Mouse (Mus musculus): ENCODE data around the gene Ikzf1. TPM values are rescaled to one million over a fixed set of nuclear protein-coding genes. Genes with fewer than 3 reads are reported as not detected.

Ikzf1 gene
- total and polyA plus RNA-seq, 2 experiments from 2014 or later = 0.19 to 1.0 TPM

- TF ChIP-seq EP300 (IDR thresholded peaks at IDR 0.05; ENCODE audit: low read depth) (no peak), CTCF (IDR thresholded peaks at IDR 0.05; ENCODE audit: low read depth) (no peak)
These were observed 8.6 kb upstream of the Ikzf1 start for GRCm38 (mm10) chr11:11676068-11676741.

GRCm38 (mm10) chr11:11677165-11677564 is 7.6 kb upstream of the Ikzf1 start:
- TF ChIP-seq CTCF (IDR thresholded peaks at IDR 0.05; ENCODE audit: low read depth) (no peak), EP300 (IDR thresholded peaks at IDR 0.05; ENCODE audit: low read depth) (no peak)
- DNase-seq (ENCODE audit: low spot score) = no peak
- Histone ChIP-seq H3K4me1 (ENCODE audit: control insufficient read depth, insufficient read depth) (no peaks in the 10 kb centered on the region), H3K9ac (replicated peaks; ENCODE audit: low read depth, low read length) (no peak overlapping the region), H3K4me3 (ENCODE audit: low read depth, low read length) (no peak overlapping the region), H3K27ac (ENCODE audit: low read depth) (no peak overlapping the region), H3K9me3 (replicated peaks; ENCODE audit: control insufficient read depth, low read length) (no peaks in the 10 kb centered on the region), H3K27me3 (ENCODE audit: control insufficient read depth, insufficient read depth, low read length) (0 out of 2 replicates have a peak, but pooled peaks cover 5% of the 10 kb centered on the region), H3K36me3 (replicated peaks; ENCODE audit: control insufficient read depth, insufficient read depth, low read length) (no peaks in the 10 kb centered on the region), H3K4me2 (ENCODE audit: low read depth, low read length) (no peak overlapping the region)
- WGBS = 76% methylated on average over 7 of the region's 7 CpGs
- ATAC-seq (ENCODE audit: insufficient read depth, low read depth) = no peak

More at GRCm38 (mm10) chr11:11676068-11676741, 8.6 kb upstream of the Ikzf1 start:
- no peak overlapping the region for H3K27ac ChIP-seq (ENCODE audit: low read depth)
- H3K4me2 ChIP-seq (ENCODE audit: low read depth, low read length) = no peak overlapping the region
- H3K9me3 ChIP-seq (replicated peaks; ENCODE audit: control insufficient read depth, low read length) = no peaks in the 10 kb centered on the region
- no peak overlapping the region for H3K4me3 ChIP-seq (ENCODE audit: low read depth, low read length)
- ATAC-seq (ENCODE audit: insufficient read depth, low read depth) (no peak), DNase-seq (ENCODE audit: low spot score) (no peak)
- no peaks in the 10 kb centered on the region for H3K4me1 ChIP-seq (ENCODE audit: control insufficient read depth, insufficient read depth)
- WGBS = 75% methylated on average over 9 of the region's 9 CpGs
- H3K36me3 ChIP-seq (replicated peaks; ENCODE audit: control insufficient read depth, insufficient read depth, low read length) = no peaks in the 10 kb centered on the region
- H3K27me3 ChIP-seq (ENCODE audit: control insufficient read depth, insufficient read depth, low read length) = no peaks in the 10 kb centered on the region
- H3K9ac ChIP-seq (replicated peaks; ENCODE audit: low read depth, low read length) = no peak overlapping the region

GRCm38 (mm10) chr11:11678972-11679371 is 5.8 kb upstream of the Ikzf1 start:
- Histone ChIP-seq H3K4me1 (ENCODE audit: control insufficient read depth, insufficient read depth) (no peaks in the 10 kb centered on the region), H3K27ac (ENCODE audit: low read depth) (no peak overlapping the region), H3K9me3 (replicated peaks; ENCODE audit: control insufficient read depth, low read length) (no peaks in the 10 kb centered on the region), H3K4me2 (ENCODE audit: low read depth, low read length) (no peak overlapping the region), H3K9ac (replicated peaks; ENCODE audit: low read depth, low read length) (no peak overlapping the region), H3K27me3 (ENCODE audit: control insufficient read depth, insufficient read depth, low read length) (peaks cover 18% of the 10 kb centered on the region; the same call in 1 of the 2 replicates), H3K36me3 (replicated peaks; ENCODE audit: control insufficient read depth, insufficient read depth, low read length) (no peaks in the 10 kb centered on the region), H3K4me3 (ENCODE audit: low read depth, low read length) (no peak overlapping the region)
- ATAC-seq (ENCODE audit: insufficient read depth, low read depth) (no peak), DNase-seq (ENCODE audit: low spot score) (no peak)
- 55% methylated on average over 6 of the region's 6 CpGs for WGBS
- TF ChIP-seq CTCF (IDR thresholded peaks at IDR 0.05; ENCODE audit: low read depth) = no peak
- no peak for TF ChIP-seq EP300 (IDR thresholded peaks at IDR 0.05; ENCODE audit: low read depth)

- Histone ChIP-seq H3K4me1 (ENCODE audit: control insufficient read depth, insufficient read depth) (peaks cover 6% of the 10 kb centered on the region; the same call in 1 of the 2 replicates), H3K9ac (replicated peaks; ENCODE audit: low read depth, low read length) (no peak overlapping the region), H3K27me3 (ENCODE audit: control insufficient read depth, insufficient read depth, low read length) (peaks cover 56% of the 10 kb centered on the region), H3K9me3 (replicated peaks; ENCODE audit: control insufficient read depth, low read length) (no peaks in the 10 kb centered on the region), H3K4me3 (ENCODE audit: low read depth, low read length) (peak overlapping the region; percentile 63; the same call in 1 of the 2 replicates), H3K36me3 (replicated peaks; ENCODE audit: control insufficient read depth, insufficient read depth, low read length) (no peaks in the 10 kb centered on the region), H3K27ac (ENCODE audit: low read depth) (no peak overlapping the region), H3K4me2 (ENCODE audit: low read depth, low read length) (peak overlapping the region; percentile 97; the same call in 1 of the 2 replicates)
- no peak for ATAC-seq (ENCODE audit: insufficient read depth, low read depth)
- DNase-seq (ENCODE audit: low spot score) = no peak
- TF ChIP-seq CTCF (IDR thresholded peaks at IDR 0.05; ENCODE audit: low read depth) = no peak
- TF ChIP-seq EP300 (IDR thresholded peaks at IDR 0.05; ENCODE audit: low read depth) = no peak
- WGBS = 65% methylated on average over 9 of the region's 9 CpGs
These were observed 510 bp upstream of the Ikzf1 start for GRCm38 (mm10) chr11:11684056-11684929.

GRCm38 (mm10) chr11:11685853-11686395 is 1.1 kb downstream of the Ikzf1 start:
- Histone ChIP-seq H3K4me3 (ENCODE audit: low read depth, low read length) (peak overlapping the region; percentile 63), H3K9ac (replicated peaks; ENCODE audit: low read depth, low read length) (peak overlapping the region; percentile 57; the same call in 1 of the 2 replicates), H3K4me1 (ENCODE audit: control insufficient read depth, insufficient read depth) (peaks cover 6% of the 10 kb centered on the region; the same call in 1 of the 2 replicates), H3K4me2 (ENCODE audit: low read depth, low read length) (peak overlapping the region; percentile 97), H3K27me3 (ENCODE audit: control insufficient read depth, insufficient read depth, low read length) (peaks cover 56% of the 10 kb centered on the region), H3K9me3 (replicated peaks; ENCODE audit: control insufficient read depth, low read length) (no peaks in the 10 kb centered on the region), H3K36me3 (replicated peaks; ENCODE audit: control insufficient read depth, insufficient read depth, low read length) (no peaks in the 10 kb centered on the region), H3K27ac (ENCODE audit: low read depth) (peak overlapping the region; percentile 43; the same call in 1 of the 2 replicates)
- no peak for TF ChIP-seq CTCF (IDR thresholded peaks at IDR 0.05; ENCODE audit: low read depth)
- TF ChIP-seq EP300 (IDR thresholded peaks at IDR 0.05; ENCODE audit: low read depth) = no peak
- ATAC-seq (ENCODE audit: insufficient read depth, low read depth) (peak; percentile 49; the same call in 1 of the 2 replicates), DNase-seq (ENCODE audit: low spot score) (peak; percentile 29)
- WGBS = under 1% methylated on average over 63 of the region's 66 CpGs

Data from heart, postnatal 0 days (tissue).